Mouse (Mus musculus) erythroblast, embryonic 14.5 days (primary cell): ENCODE results near the gene Foxk2. TPM values are rescaled to one million over a fixed set of nuclear protein-coding genes. Genes with fewer than 3 reads are reported as not detected.

Source experiments
- H3K27me3 ChIP-seq: 2 replicates; pipeline ENCODE4 v1.6.1; 2012; ENCODE audit warnings: inconsistent platforms; ENCODE audit not compliant: control insufficient read depth
- H3K36me3 ChIP-seq: 2 replicates; pipeline ENCODE4 v1.6.1; 2012; ENCODE audit warnings: mild to moderate bottlenecking, inconsistent platforms; ENCODE audit not compliant: control insufficient read depth
- H3K4me1 ChIP-seq: 2 replicates; pipeline ENCODE4 v1.6.1; 2012; ENCODE audit warnings: inconsistent platforms; ENCODE audit not compliant: control insufficient read depth
- H3K4me3 ChIP-seq: replicated peaks from 2 replicates; pipeline ENCODE3; 2012; ENCODE audit warnings: moderate library complexity, mild to moderate bottlenecking, inconsistent platforms
- H3K9me3 ChIP-seq: 2 replicates; pipeline ENCODE4 v1.6.1; 2012; ENCODE audit warnings: low read length, inconsistent platforms, mixed read lengths; ENCODE audit not compliant: control insufficient read depth
- GATA1 ChIP-seq: IDR thresholded peaks from 2 replicates; pipeline ENCODE4 v1.6.1; 2012; ENCODE audit warnings: low read length, inconsistent platforms, mixed read lengths
- TAL1 ChIP-seq: IDR thresholded peaks from 3 replicates; pipeline ENCODE4 v1.6.1; 2012; ENCODE audit warnings: low read length, inconsistent platforms, mixed read lengths
- polyA plus RNA-seq: library from polyadenylated mRNA; stranded (reverse); fragments of >175 nt; gene quantifications from 2 replicates; pipeline ENCODE4 v1.2.3, GENCODE M21; 2012

Foxk2 gene
- polyA plus RNA-seq, 1 experiment = 2.0 TPM

- H3K36me3 ChIP-seq = peaks cover 13% of the 10 kb centered on the region
- no peaks in the 10 kb centered on the region for H3K27me3 ChIP-seq
- peaks cover 88% of the 10 kb centered on the region for H3K4me1 ChIP-seq
- no peaks in the 10 kb centered on the region for H3K9me3 ChIP-seq
- no peak overlapping the region for H3K4me3 ChIP-seq
- TF ChIP-seq GATA1 (no peak), TAL1 (no peak)
These were observed 28.0 kb upstream of the Foxk2 start for GRCm38 (mm10) chr11:121231628-121232291.

- no peaks in the 10 kb centered on the region for H3K9me3 ChIP-seq
- no peak for TF ChIP-seq TAL1
- TF ChIP-seq GATA1 = no peak
- no peak overlapping the region for H3K4me3 ChIP-seq
- peaks cover 8% of the 10 kb centered on the region for H3K36me3 ChIP-seq
- peaks cover 80% of the 10 kb centered on the region for H3K4me1 ChIP-seq
- H3K27me3 ChIP-seq = no peaks in the 10 kb centered on the region
These were observed 27.1 kb upstream of the Foxk2 start for GRCm38 (mm10) chr11:121232706-121233105.

- Histone ChIP-seq H3K36me3 (peaks cover 31% of the 10 kb centered on the region), H3K9me3 (no peaks in the 10 kb centered on the region), H3K27me3 (no peaks in the 10 kb centered on the region), H3K4me1 (peaks cover 79% of the 10 kb centered on the region), H3K4me3 (peak overlapping the region; percentile 79)
- no peak for TF ChIP-seq GATA1
- TF ChIP-seq TAL1 = no peak
These were observed 24.1 kb upstream of the Foxk2 start for GRCm38 (mm10) chr11:121235475-121236238.

GRCm38 (mm10) chr11:121236564-121237344 lies 23.0 kb upstream of the Foxk2 start, which contains the start of gene Narf:
Gene Narf (plus strand): TSS chr11:121237253.
- no peak for TF ChIP-seq TAL1
- TF ChIP-seq GATA1 = no peak
- H3K27me3 ChIP-seq = no peaks in the 10 kb centered on the region
- H3K36me3 ChIP-seq = peaks cover 42% of the 10 kb centered on the region
- peak within 1 kb of the TSS; percentile 79 for H3K4me3 ChIP-seq
- H3K4me1 ChIP-seq = peaks cover 79% of the 10 kb centered on the region
- no peaks in the 10 kb centered on the region for H3K9me3 ChIP-seq

- H3K9me3 ChIP-seq = no peaks in the 10 kb centered on the region
- H3K27me3 ChIP-seq = no peaks in the 10 kb centered on the region
- TF ChIP-seq GATA1 (no peak), TAL1 (no peak)
- peaks cover 50% of the 10 kb centered on the region for H3K36me3 ChIP-seq
- H3K4me3 ChIP-seq = peak overlapping the region; percentile 79
- H3K4me1 ChIP-seq = peaks cover 79% of the 10 kb centered on the region
These were observed 22.3 kb upstream of the Foxk2 start for GRCm38 (mm10) chr11:121237345-121238128.

GRCm38 (mm10) chr11:121239669-121240068 lies 20.1 kb upstream of the Foxk2 start:
- TF ChIP-seq GATA1 = peak; percentile 89
- peak; percentile 90 for TF ChIP-seq TAL1
- no peaks in the 10 kb centered on the region for H3K9me3 ChIP-seq
- H3K4me1 ChIP-seq = peaks cover 69% of the 10 kb centered on the region
- H3K27me3 ChIP-seq = no peaks in the 10 kb centered on the region
- peak overlapping the region; percentile 79 for H3K4me3 ChIP-seq
- H3K36me3 ChIP-seq = peaks cover 71% of the 10 kb centered on the region

GRCm38 (mm10) chr11:121250196-121250595 lies 9.6 kb upstream of the Foxk2 start:
- Histone ChIP-seq H3K27me3 (no peaks in the 10 kb centered on the region; the same call in 1 of the 2 replicates), H3K4me3 (no peak overlapping the region), H3K36me3 (peaks cover 99% of the 10 kb centered on the region), H3K4me1 (peaks cover 6% of the 10 kb centered on the region), H3K9me3 (no peaks in the 10 kb centered on the region)
- TF ChIP-seq GATA1 (no peak), TAL1 (no peak)

- no peaks in the 10 kb centered on the region for H3K9me3 ChIP-seq
- peak overlapping the region; percentile 90 for H3K4me3 ChIP-seq
- H3K27me3 ChIP-seq = no peaks in the 10 kb centered on the region
- H3K4me1 ChIP-seq = peaks cover 45% of the 10 kb centered on the region
- peaks cover 70% of the 10 kb centered on the region for H3K36me3 ChIP-seq
- TF ChIP-seq TAL1 = no peak
- no peak for TF ChIP-seq GATA1
These were observed 569 bp downstream of the Foxk2 start for GRCm38 (mm10) chr11:121260211-121260906.
